Mouse (Mus musculus) erythroid progenitor cell, adult 5-6 weeks (primary cell): ENCODE data around the gene Nhsl2. TPM values are rescaled to one million over a fixed set of nuclear protein-coding genes. Genes with fewer than 3 reads are reported as not detected.

ENCODE experiments used
- ATAC-seq: replicated peaks from 2 replicates; pipeline ENCODE4 v1.8.0; 2016; ENCODE audit warnings: moderate number of reproducible peaks, mild to moderate bottlenecking, moderate TSS enrichment, inconsistent platforms; ENCODE audit not compliant: poor library complexity, low FRiP score, severe bottlenecking
- total RNA-seq, 2 experiments: library from RNA; stranded (forward) in 1 of 2; stranded (reverse) in 1 of 2; fragments of 150-400 nt in 1 of 2; fragments of 186-747, 209-891 nt in 1 of 2; gene quantifications; 2 replicates each; pipeline versions ENCODE4 v1.2.3 to v1.2.4; 2015 to 2017; ENCODE audit warnings: low replicate concordance in 2 of 2

Nhsl2 gene
- total RNA-seq, 2 experiments from 2014 or later, result 2.9 to 6.7 TPM

DNA sequence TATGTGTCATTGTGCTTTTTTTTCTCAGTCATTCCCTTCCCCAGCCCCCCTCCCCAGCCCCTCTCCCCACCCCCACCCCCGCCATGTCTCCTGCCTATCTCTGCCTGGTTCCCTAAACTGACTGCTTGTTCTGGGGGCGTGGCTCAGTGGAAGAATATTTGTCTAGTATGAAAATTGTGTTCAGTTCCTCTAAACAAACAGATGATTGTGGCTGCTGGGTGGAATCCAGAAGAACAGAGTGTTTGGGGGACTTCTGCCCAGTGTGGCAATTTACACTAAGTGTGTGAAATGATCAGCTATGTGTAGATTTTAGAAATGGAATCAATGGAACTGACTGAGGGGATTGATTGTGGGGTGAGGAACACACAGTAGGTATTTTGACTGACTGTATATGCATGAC, 184.4 kb downstream of the Nhsl2 start:
- ATAC-seq, result no peak

DNA sequence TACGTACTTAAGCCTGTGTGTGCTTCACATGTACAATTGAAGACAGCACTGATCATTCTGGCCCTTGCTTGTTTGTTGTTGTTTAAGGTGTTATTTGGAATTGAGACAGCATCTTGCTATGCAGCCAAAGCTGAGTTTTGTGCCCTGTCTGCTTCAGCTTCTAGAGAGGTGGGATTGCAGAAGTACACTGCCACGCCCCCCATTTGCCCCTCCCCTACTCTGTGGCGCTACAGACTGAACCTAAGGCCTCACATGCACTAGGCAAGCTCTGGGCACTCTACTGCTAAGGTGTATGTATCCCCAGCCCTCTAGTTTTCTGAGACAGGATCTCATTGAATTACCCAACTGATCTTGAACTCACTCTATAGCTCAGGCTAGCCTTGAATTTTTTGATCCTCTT, 186.5 kb downstream of the Nhsl2 start:
- ATAC-seq, result no peak

DNA sequence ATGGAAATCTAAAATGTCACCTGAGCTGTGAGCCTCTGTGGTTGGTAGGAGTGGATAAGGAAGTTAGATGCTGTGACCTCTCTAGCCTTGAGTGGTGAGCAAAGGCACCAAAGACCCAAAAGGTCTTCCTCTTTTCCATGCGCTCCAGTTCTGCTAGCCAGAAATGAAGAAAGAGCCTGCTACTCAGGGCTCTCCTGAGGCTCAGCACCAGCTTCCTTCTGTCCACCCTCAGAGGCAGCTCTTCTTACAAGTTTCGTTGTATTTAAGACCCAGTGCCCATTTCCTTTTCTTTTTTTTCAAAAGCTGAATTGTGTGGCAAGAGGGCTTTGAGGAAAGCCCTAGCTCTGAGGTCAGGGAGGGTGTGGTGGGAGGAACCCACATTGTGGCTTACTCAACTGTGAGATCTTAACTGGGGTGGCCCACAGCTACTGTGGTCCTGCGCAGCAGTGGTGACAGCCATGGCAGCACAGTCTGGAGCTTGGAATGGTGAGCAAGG, 187.7 kb downstream of the Nhsl2 start:
- ATAC-seq, result no peak

DNA sequence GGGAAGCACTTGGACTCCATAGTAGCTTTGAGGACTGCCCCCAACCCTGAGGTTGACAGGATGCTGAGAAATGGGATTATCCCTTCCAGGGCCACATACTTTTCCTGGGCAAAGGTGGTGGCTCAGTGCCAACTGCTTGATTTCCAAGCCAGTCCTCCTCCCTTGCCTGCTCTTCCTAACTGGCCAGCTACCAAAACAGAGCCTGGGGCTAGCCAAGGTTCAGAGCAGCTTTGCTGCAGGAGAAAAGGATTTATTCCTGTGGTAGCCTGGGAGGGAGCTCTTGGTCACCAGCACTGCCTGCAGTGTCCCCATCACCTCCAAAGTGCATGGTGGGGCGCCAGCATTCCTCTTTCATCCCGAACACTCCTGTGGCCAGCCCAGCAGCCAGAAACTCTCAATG, 188.3 kb downstream of the Nhsl2 start:
- ATAC-seq, result no peak

DNA sequence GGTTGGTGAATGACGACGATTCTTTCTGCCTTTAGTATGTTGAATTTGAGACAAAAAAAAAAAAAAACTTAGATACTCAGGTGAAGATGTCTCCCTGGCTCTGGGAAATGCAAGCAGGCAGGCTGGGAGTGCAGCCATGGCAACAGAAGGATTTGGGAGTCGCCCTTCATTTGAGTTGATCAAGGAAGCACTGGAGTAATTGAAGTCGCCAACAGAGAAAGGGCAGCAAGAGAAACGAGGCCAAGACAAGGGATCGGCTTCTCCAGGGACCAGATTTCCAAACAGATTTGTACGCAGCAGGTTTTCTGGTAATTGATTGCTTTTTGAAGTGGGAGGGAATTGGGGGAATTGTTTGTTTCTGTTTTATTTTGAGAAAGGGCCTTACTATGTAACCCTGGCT, 192.4 kb downstream of the Nhsl2 start:
- no peak for ATAC-seq

DNA sequence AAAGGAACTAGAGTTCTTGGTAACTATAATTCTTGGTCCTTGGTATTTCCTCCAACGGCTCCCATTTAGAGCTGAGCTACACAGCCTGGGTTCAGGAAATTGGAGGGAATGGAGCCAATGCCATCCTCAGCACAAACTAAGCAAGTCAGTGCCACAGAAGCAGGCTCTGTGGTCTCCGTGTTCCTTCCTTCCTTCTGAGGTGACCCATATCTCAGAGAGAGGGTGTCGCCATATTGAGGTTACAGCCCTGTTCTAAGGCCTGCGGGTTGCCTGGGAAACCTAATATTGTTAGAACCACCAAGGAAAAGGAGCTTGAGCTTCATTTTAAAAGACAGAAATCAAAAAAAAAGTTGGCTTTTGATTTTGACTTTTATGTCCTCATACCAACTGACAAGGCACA, 193.2 kb downstream of the Nhsl2 start:
- ATAC-seq, result no peak

DNA sequence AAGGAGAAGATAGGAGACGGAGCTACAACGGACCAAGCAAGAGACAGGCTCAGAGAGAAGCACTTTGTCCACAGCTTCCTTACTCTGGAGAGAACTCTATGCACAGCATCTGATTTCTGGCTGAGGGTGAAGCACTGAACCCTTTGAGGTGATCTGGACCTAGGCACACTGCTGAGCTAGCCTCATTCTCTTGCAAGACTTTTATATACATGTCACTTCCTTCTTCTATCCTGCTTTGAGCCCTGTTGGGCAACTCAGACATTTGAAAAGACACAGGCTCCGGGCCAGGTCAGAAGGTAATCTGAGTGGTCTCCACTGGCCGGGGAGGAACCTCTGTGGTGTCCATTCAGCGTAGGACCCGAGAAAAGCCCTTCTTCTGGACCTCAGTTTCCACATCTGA, 201.4 kb downstream of the Nhsl2 start:
- ATAC-seq, result no peak

DNA sequence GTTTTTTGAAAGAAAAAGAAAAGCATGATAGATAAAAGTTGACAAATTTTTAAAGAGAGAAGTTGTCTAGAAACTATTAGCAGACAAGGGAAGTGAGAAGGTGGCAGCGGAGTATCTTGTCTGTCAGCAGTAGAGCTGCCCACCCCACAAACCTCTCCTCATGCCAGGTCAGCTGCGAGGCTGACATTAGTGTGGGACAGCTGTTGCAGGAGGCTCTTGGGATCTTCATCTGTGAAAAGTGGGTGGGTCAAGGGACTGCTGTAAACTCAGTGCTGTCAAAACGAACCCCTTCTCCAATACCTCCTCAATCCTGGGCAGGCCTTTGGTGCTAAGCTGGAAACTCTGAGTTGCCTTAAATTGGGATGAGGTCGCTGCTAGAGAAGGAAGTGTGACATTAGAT, 202.0 kb downstream of the Nhsl2 start:
- ATAC-seq, result no peak

DNA sequence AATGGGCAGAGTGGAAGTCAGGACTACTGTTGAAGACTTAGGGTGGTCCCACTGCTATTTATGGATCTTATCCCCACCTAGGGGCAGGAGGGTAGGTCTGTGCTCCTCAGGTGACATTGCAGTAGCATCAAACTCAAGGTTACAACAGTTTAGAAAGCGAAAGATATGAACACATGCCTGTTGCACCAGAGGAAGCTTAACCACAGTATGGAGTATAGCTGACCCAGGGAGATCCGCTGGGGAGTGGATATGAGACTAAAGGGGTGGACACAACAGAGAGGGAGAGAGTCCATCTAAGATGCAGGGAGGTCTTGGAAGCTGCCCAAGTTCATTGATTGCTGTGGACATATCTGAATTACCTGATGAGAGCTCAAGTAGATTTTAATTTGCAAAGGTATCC, 204.2 kb downstream of the Nhsl2 start:
- ATAC-seq, result no peak

DNA sequence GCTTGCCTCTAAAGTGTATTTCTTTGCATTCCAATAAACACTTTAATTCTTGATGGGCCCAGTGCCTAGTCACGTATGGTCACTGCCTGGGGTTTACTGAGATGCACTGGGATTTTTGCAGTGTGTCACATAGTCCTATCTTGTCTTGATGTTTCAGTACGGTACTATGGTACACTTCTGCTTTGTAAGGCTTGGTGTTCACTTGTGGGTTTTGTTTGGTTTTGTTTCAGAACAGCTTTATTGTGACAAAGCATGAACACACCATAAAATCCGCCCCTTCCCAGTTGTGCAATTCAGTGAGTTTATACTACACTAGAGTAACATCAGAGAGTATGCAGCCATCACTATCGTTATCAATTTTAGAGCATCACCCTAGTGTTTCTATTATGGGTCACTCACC, 204.8 kb downstream of the Nhsl2 start:
- no peak for ATAC-seq

DNA sequence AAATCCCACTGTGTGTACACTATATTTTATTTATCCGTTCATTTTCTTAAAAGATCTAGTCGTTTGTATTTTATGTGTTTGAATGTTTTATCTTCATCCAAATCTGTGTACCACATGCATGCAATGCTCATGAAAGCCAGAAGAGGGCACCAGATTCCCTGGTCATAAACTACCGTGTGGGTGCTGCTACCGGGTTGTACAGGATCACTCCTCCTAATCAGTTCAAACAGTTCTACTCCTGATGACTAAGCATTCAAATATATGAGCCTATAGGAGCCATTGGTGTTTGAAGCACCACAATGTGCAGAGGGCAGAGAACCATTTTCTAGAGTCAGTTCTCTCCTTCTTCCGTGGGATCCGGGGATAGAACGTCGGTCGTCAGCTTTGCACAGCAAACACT, 210.3 kb downstream of the Nhsl2 start:
- peak; percentile 76 for ATAC-seq

DNA sequence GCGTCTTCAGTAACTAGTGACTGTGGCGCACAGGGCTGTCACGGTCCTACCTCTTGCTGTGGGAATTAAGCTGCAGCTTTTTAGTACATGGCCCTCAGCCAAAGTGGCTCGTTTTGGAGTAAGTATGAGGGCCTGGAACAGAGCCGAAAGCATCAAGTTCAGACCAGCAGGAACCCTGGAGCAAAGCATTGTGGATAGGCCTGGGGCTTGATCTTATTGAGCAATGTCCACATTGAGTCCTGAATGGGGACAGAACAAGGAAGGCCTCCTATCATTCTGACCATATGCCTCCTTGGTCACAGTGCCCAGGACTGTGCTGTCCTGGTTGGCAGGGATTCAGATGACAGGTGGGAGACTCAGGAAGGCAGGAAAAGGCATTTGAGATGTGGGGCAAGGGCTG, 211.1 kb downstream of the Nhsl2 start:
- no peak for ATAC-seq

DNA sequence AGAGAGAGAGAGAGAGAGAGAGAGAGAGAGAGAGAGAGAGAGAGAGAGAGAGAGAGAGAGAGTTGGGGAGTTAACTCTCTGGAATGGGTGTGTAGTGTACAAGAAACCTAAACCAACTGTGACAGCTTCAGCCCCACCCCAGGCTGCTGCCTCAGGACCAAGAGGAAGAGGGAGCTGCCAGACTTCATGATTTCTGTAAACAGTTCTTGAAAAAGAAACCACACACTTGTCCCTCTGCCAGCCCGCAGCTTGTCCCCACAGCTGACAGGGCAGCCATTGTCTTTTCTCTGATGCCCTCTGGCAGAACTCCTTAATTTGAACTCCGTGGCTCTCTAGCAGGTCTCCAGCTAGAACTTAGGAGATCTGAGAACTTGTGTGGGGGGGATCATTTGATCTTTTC, 211.7 kb downstream of the Nhsl2 start:
- ATAC-seq, result no peak

DNA sequence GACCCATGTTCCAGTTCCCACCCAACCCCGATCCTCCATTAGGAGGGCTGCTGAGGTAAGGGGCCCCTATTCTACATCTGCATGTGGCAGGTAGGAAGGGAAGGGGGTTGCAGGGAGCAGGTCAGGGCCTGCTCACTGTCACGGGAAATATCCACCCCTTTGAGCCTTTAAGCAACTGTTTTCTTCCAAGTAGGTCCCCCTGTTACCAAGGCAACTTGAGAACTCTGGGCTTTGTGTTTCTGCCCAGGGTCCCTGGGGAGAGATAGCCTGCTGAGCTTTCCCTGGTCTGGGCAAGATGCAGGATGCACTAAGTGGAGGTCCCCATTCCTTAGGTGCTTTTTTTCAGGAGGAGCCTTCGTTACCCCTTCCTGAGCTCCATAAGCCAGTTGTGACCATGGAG, 214.9 kb downstream of the Nhsl2 start:
- no peak for ATAC-seq

DNA sequence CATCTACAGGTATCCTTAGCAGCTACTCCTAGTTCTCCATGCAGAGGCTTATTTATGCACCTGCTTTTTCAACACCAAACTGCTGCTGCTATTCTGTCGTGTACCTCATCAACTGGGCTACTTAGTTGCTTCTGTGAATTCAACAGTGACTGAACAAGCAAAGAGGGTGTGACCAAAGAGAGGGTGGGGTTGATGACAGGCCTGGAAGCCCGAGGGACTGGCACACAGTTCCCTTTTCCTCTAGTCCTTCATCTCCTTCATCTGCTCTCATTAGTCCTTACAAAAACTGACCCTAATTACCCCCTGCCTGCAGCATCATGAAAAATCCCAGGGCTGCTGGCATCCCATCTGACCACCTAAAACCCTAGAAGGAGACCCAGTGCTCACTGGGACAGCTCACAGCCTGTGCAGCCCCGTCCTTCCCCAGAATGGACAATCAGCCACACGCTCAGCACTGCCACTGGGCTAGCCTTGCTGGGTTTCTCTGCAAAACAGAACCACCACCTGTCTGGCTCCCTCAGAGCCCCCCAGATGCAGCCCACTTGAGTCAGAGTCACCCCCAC, 216.1 kb downstream of the Nhsl2 start:
- no peak for ATAC-seq

DNA sequence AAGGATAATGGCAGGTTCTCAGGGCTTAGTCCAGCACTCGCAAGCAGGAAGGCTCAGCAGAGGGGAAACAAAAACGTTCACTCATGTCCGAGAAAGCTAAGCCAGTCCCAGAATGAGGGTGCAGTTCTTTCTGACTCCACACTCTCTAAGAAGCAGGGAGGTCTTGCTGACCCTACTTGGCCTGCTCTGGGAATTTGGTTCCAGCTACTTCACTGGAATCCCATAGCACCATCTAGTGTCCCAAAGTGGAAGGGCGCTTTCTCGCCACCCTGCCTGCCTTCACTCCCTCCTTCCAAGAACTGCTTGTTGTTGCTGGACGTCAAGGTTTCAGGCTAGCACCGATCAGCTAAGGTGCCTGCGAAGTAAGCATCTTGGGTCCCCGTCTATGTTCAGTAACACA, 216.9 kb downstream of the Nhsl2 start:
- ATAC-seq, result no peak

DNA sequence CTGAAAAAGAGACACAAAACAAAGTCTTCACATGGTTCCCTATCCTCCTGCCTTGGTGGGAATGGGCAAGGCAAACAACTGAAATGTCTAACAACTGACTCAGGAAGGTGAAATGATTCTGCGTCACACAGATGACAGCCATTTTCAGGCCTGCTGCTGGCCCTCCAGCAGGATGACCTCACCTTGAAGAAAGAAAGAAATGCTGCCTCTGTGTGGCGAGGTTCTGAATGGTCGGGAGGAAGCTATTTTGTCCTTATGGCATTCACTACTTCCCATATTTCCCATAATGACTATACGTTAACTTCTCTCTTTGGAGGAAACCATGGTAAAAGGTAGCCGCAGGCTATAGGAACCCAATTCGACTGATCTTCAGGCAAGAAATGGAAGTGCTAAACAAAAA, 217.9 kb downstream of the Nhsl2 start:
- ATAC-seq, result no peak

DNA sequence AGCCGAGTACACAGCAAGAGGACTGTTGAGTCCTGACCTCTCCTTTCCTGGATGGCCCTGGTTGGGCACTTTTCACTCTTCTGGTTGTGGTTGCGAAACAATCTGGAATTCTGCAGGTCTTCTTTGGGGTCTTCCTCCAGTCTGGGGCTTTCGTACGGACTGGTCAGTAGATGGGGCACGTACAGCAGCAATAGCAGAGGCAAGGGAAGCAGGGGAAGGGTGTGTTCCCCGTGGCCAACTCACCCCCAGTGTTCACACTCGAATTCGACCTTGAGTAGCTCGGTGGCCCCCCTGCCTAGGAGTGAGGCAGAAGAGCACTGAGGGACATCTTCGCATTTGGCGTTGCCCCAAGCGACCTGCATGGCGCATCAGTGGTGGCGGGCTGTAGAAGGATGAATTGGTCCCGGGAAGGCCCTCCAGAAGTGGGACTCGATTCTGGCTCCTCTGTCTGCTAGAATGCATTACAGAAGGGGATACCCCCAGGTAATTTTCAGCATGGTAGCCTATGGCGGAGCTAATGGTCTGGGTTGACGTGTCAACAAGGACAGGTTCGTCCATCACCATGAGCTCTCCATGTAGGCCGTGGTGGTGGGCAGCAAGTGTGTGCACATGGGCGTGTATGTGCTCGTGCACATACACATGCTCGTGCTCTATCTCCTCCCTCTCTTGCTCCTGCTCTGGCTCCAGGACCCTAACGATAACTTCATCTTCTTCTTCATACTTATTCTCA, 219.8 kb downstream of the Nhsl2 start:
- ATAC-seq, result no peak

DNA sequence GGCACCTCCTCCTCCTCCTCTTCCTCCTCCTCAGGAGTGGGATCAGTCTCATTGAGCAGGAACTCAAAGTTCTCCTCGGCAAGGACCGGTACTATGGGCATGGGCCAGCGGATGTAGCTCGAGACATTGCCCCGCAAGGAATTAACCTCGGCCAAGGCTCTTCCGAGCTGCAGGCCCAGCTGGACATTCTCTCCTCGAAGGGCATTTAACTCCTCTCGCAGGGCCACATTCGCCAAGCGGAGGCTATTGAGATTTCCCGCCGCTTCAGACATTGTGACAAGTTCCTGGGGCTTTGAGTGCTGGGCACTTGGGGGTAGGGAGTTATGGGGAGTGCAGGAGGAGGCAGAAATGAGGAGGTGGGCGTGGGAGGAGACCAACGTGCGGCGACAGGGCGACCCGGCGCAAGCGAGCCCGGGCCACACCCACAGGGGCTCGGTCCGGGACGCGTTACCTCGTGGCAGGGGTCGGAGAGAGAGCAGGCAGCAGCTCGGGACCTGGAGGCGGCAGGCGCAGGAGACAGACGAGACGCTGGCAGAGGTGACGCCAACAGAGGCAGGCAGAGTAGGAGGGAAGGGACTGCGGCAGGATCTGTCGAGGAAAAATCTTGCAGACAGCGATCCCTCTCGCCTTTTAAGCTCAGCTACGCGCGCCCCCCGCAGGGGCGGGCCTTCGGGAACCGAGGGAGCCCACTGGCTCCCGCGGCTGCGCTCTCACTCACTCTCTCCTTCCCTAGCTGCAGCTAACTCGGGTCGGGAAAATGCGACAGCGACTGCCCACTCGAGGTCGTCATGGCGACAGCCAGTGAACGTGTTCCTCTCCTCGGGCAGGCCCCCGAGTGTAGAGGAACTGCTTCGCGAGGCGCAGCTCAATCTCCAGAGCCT, 221.6 kb downstream of the Nhsl2 start, which contains the start of gene Rtl5:
TSS of gene Rtl5 (minus strand) at position 714 of the 881 bp plus-strand sequence.
- ATAC-seq, result no peak

DNA sequence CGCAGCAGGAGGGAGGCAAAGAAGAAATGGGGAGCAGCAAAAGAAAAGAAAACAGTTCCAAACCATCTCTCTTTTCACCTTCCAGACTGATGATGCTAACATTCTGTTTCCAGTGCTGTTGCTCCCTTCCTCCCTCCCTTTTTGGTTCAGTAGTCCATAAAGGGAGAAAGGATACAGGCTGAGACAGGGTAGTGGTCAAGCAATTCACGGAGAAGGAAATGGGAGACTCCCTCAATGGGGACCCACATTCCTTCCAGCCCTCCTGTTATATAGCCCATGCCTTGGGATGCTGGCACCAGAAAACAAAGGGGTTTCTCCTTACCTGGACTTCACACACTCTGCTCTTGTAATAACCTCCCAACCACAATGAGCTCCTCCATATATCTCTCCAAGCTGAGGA, 222.3 kb downstream of the Nhsl2 start:
- no peak for ATAC-seq
